Mouse (Mus musculus) cerebellum, adult 2 months (tissue): ENCODE results near the gene Tyro3.

ENCODE experiments used
- CTCF ChIP-seq: fragments of 200-500 bp; IDR thresholded peaks from 2 replicates; pipeline ENCODE4 v1.5.1; 2011; ENCODE audit warnings: low read depth, mild to moderate bottlenecking, control low read depth, low read length, moderate library complexity, borderline replicate concordance; ENCODE audit not compliant: insufficient read depth
- POLR2A ChIP-seq: fragments of 200-500 bp; IDR thresholded peaks from 2 replicates; pipeline ENCODE4 v1.6.1; 2011; ENCODE audit warnings: low read length, control low read depth, borderline replicate concordance; ENCODE audit not compliant: insufficient read depth

GRCm38 (mm10) chr2:119802767-119803617 lies 5.5 kb downstream of the Tyro3 start:
- TF ChIP-seq CTCF (no peak), POLR2A (no peak)
